Mouse (Mus musculus): ENCODE measurements around the gene Glyat. TPM values are rescaled to one million over a fixed set of nuclear protein-coding genes. Genes with fewer than 3 reads are reported as not detected.
"Not testable (repeated sequence)": the region's sequence is repeated elsewhere in the genome, so short reads cannot be mapped to it uniquely, and the experiment has no call there.

Gene Glyat
- under 1 TPM in 1 of 2 experiments, not detected in 1; 0.06 TPM for total RNA-seq (2021)
- long read RNA-seq, experiment 1, result 0 reads
- long read RNA-seq, experiment 2, result 0 reads

DNA sequence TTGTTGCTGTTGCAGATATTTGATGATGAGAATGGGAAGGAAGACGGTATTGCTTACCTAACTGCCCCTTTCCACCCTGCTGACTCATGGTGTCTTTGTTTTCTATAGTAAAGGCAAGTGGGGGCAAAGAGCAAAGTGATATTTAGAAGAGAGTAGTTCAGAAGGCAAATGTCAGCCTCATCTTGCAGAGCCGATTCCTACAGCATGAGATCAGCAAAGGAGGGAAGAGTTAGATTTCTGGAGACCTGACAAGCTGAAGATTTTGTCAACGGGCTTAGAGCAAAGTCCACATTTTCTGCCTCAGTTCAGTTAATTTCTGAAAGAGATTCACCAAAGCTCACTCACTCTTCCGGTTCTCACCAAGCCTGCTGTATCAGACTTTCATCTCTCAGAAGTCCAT, at the start of gene Glyat:
Gene Glyat, plus strand, starts transcription at position 133 of the 400 bp plus-strand sequence.
- intact Hi-C loops (cut with DNase I; ENCODE audit: low total_unique reads), result no loop called here
- DNase-seq, result no peak

DNA sequence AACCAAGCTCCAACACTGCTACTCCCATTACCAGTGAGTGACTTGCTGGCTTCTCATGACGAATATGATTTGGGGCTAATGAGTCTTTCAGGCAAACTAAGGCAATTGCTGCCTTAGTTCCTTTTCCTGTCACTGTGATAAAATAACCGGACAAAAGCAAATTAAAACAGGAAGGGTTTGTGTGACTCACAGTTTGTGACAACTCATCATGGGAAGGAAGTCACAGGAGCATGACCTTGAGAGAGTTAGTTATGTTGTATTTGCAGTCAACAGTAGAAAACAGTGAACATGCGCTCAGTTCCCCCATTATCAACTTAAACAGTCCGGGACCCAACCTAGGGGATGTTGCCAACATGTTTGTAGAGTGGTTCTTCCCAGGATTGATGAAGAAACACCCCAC, 47.8 kb upstream of the Glyat start:
- intact Hi-C loops (cut with DNase I; ENCODE audit: low total_unique reads), result no loop called here
- no peak for DNase-seq

DNA sequence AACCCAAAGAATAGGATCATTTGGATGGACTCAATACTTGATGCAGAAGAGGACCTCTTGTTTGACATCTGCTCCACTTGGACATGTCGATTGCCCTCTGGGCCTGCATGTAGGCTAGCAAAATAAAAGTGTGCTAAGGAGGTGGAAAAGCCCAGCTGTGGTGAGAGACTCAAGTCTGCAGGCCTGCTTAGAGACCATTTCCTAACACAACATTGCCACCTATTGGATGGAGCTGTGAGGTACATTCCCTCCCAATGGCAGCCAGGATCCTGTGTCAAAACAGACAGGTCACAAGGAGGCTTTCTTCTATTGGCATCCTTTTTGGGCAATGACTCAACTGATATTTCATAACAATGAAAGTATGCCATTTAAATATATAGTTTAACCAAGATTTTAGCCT, 41.2 kb upstream of the Glyat start:
- intact Hi-C loops (cut with DNase I; ENCODE audit: low total_unique reads), result loop anchor here (10.0 kb wide), 2 partner anchors 47 to 213 kb away; partner anchors contain the start of gene Fam111a
- DNase-seq, result peak; percentile 46

DNA sequence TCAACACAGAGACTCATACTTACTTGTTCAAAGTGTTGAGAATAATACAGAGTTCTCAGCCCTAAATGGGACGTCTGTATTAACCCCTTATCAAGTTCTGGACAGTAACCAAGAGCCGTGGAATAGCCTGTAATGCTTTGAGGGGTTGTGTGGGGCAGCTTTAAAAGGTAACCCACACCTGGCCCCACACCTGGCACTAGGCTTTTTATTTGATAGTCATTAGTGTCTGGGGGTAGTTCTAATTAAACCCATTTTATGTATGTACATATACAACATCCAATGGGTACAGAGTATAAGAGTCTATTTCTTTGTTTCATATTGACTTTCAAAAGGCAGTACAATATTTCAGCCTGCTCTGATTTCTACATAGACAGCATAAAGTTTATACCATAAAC, 38.0 kb upstream of the Glyat start:
- intact Hi-C loops (cut with DNase I; ENCODE audit: low total_unique reads), result loop anchor here (5.0 to 10.0 kb wide), 3 partner anchors 50 to 210 kb away; partner anchors contain the start of gene Fam111a
- no peak for DNase-seq

DNA sequence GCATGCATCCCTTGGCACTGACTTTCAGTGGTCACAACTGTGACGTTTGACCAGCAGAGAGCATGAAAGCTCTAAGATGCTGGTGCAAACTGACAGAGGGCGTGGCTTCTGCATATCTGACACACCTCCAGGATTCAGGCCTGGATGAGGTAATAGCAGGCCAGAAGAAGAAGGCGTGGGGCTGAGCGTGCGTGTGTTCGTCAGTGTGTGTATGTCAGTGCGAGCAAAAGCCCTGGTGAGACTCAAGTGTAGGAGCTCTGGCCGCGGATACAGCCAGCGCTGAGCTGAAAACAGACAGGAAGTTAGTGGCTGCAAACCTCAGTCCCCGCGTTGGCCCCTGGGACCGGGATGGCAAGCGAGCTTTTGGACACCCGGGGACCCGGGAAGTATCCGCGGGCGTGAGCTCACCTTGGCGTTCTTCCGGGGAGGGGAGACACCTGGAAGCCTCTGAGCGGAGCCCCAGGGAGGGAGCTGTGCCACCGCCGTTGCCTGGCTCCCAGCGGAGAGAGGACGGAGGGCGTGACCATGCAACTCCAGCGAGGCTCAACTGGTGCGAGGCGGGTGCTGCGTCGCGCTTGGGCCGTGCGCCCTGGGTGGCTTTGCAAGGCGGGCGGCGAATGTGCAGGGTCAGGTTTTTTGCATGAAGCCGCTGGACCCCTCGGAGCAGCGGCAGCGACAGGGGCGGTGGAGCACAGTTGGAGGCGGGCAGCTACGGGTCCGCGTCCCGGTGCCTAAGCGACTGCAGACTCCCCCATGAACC, 37.4 kb upstream of the Glyat start:
- peak; percentile 59 for DNase-seq
- intact Hi-C loops (cut with DNase I; ENCODE audit: low total_unique reads), result loop anchor here (5.0 to 10.0 kb wide), 3 partner anchors 51 to 209 kb away; partner anchors contain the start of gene Fam111a

DNA sequence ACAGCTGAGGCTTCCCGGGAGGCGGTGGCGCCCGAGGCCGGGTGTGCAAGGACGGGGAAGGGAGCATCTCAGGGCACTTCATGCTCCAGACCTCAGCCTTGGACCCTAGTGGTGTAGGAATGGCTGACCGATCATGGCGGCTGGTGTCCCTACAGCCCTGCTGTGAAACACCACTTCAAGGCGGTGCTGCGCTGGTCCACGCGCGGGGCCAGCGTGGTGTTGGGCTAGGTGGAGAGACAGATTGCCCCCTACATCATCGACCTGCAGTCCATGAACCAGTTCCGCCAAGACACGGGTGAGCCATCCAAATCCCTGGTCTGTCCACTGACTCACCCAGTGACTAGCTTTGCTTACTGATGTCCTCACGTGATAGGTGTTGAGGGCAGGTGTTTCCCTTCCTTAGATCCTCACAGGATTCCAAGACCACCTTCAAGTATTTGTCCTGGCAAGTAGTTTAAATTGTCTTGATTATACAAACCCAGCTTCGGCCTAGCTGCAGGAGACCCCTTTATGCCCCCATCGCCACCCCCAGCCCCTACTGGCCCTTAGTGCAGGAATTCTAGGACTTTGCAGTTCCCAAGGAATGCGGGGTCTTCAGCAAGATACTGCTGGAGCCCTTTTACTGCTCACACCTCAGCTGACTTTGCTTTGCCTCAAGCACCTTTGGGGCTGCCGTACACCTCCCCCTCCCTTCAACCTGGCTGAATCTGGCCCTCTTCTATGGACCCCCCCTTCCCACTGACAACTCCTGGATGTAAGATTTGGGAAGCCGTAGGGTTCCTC, 36.6 kb upstream of the Glyat start:
- no peak for DNase-seq
- intact Hi-C loops (cut with DNase I; ENCODE audit: low total_unique reads), result loop anchor here (5.0 to 10.0 kb wide), 3 partner anchors 52 to 208 kb away; partner anchors contain the start of gene Fam111a

DNA sequence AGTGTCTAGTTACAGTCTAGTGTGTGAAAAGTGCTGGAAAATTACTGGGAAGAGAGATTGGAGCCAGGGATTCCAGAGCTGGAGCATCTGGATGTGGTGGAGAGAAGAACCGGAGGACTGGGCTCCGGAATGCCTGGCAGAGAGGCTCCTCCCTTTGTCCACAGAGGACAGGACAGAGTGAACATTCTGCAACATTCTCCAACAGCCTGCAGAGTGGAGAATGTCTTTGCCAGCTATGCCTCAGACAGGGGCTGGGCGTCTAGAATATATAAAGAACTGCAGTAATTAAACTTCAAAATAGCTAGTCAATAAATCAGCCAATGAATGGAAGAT, 36.1 kb upstream of the Glyat start:
- DNase-seq, result no peak
- intact Hi-C loops (cut with DNase I; ENCODE audit: low total_unique reads), result loop anchor here (5.0 to 10.0 kb wide), 3 partner anchors 52 to 208 kb away; partner anchors contain the start of gene Fam111a

DNA sequence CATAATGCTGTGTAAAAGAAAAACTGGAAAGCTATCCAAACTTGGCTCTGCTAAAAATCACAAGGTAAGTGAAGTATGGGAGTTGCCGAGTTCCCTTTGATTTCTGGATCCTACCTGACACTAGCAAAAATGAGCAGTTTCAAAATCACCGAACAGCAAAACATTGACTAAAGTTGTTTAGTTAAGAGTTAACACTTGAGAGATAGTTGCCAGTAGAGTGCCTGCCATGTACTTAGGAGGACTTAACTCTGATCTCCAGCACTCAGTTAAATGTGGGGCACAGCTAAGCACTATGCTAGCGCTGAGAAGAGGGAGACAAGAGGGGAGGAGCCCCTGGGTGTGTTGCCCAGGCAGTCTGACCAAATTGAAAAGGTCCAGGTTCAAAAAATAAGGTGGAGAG, 34.4 kb upstream of the Glyat start:
- intact Hi-C loops (cut with DNase I; ENCODE audit: low total_unique reads), result loop anchor here (5.0 to 10.0 kb wide), 3 partner anchors 54 to 206 kb away; partner anchors contain the start of gene Fam111a
- DNase-seq, result no peak

DNA sequence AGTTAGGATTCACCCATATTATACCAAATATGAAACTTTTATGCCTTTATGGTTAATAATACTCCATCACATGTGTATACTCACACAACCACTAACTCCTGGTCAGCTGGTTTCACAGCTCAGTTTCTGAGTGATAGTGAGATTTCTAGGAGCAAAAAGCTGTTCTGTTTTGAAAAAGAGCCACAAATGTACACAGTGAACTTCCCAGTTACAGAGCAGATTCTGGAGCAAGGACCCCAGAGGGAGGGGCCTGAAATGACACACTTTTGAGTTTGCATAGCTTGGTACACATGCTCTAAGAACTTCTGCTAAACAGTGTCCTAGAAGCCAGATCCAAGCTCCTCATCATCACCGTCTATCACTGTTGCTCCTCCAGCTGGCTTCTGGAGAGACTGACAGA, 33.4 kb upstream of the Glyat start, which contains the start of gene Gm4952:
Gene Gm4952, plus strand, starts transcription at position 301 of the 400 bp plus-strand sequence.
- no peak for DNase-seq
- intact Hi-C loops (cut with DNase I; ENCODE audit: low total_unique reads), result loop anchor here (5.0 to 10.0 kb wide), 3 partner anchors 55 to 205 kb away; partner anchors contain the start of gene Fam111a

DNA sequence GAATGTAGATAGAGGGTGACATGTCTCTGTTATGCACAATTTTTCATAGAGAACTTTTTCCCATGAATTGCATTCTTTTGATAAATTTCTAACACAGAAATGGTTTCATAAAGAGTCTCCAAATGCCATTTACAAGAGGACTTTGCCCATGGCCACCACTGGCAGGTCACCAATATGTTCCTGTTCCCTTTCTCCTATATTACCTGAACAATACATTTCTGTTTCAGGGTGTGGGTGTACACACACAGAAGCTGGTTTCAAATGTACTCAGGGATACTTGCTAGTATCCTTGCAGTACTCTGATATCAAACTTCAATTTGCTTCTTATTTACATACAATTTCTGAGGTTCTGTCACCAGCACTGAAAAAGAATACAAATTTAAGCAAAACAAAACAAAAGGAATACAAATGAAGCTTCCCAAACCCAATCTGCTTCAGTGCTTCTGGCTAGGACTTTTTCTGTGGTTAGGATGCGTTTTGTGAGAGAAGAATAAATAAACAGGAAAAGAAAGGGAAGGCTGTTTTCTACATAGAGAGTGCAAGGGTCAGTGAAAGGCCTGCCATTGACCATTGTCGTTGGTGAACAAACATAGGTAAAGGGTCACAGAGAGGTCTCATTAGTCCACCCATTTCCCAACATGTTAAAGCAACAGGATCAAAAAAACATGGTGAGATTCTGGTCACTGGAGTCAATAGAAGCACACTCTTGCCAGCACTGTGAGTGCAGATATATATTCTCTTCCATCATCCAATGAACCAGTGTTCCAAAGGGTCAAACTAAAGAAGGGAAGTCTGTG, 32.2 kb upstream of the Glyat start:
- DNase-seq, result no peak
- intact Hi-C loops (cut with DNase I; ENCODE audit: low total_unique reads), result no loop called here

DNA sequence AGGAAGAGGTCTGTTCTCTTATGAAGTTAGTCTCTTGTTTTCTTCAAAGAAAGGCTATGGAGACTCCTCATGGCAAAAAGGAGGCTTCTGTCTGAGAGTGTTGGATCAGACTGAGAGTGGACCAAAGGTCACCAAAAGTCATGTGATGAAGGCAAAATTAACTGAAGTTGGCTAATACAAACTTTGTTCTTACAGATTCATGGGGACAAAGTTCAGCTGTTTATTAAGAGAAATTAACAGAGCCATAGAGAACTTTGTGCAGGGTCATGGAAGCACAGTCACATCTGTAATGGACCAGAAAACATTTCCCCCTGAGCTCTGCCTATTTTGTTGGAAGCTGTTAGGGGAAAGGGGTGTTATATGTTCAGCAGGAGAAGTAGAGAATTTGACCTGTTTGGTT, 24.8 kb upstream of the Glyat start:
- DNase-seq, result no peak
- intact Hi-C loops (cut with DNase I; ENCODE audit: low total_unique reads), result no loop called here

DNA sequence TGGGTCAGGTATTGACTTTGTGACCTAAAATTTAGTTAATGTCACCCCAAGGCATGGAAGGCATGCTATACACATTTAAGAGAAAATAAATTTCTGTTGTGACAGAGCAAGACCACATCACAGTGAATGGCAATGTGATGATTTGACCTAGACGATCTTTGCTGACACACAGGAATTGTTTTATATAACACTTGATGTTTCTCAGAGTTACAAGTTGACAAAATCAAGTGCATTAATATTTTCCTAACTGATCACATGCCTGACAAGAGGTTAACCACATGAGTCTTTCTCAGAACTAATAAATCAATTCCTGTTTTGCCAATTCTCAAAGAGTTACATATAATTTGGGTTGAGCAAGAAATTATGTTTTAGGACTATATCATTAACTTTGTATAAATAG, 19.5 kb upstream of the Glyat start:
- intact Hi-C loops (cut with DNase I; ENCODE audit: low total_unique reads), result no loop called here
- no peak for DNase-seq

DNA sequence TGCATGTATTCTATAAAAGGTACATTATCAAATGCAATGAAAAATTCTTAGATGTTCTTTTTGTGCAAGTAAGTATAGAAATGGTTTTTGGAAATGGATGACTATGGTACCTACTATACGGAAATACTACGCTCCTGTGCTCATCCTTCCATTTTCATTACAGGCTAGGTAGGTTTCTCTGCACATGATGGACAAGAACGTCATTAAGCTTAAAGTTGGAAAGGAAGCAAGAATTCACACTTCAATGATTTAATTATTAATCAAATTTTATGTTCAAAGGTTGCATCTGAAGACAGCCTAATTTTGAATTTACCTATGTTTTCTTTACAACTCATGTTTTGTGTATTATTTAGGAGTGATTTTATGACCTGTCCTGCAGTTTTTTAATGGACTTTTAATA, 1.2 kb downstream of the Glyat start:
- intact Hi-C loops (cut with DNase I; ENCODE audit: low total_unique reads), result no loop called here
- no peak for DNase-seq

DNA sequence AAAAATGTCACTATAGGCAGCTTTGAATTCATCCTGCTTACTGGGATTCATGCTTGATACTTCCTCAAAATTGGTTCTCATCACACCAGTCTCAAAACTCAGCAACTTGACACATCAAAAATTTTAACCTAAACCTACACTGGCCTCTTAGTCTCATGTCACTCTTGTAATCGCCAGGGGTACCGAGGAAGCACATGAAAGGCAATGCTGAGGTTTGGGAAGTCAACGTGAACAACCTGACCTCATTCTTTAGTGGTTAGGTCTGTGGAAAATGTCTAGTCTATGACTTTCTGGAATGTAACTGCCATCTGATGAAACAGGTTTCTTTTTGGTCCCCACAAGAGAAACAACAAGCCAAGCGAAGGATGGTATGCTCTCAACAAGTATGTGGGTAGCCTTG, 1.9 kb downstream of the Glyat start:
- no peak for DNase-seq
- intact Hi-C loops (cut with DNase I; ENCODE audit: low total_unique reads), result no loop called here

DNA sequence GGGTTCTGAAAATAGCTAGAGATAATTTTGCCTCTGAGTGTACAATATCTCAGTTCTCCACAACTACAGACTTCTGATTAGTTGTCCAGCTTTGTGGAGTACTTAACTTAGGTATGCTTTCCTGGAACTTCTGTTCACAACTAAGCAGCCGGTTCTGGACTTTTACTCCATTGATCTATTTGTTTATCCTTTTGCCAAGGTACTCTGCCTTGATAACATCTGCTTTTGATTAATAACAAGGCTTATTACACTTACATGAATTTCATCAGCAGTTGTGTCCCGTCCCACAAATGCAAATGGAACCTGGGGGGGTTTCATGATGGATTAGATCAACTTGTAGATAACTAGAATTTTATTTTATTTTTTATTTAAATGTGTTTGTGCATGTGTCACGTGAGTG, 3.8 kb downstream of the Glyat start:
- DNase-seq, result no peak

DNA sequence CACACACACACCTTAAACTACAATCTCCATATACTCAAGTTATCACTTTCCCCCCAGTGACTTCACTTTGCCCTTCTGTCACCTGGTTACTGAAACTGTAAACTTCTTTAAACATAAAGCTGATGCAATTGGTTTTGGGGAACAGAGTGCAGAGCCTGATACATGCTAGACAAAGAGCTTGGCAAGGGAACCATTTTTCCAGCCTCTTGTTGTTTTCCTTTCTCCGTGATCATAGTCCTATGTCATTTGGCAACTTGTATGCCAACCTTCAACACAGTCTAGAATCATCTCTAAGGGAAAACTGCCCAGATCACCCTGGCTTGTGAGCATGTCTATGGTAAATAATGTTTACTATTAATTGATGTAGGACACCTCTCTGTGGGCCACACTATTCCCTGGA, 4.9 kb downstream of the Glyat start:
- intact Hi-C loops (cut with DNase I; ENCODE audit: low total_unique reads), result no loop called here
- DNase-seq, result no peak

More for the DNA sequence above, 3.8 kb downstream of the Glyat start:
- intact Hi-C loops (cut with DNase I; ENCODE audit: low total_unique reads), result no loop called here

DNA sequence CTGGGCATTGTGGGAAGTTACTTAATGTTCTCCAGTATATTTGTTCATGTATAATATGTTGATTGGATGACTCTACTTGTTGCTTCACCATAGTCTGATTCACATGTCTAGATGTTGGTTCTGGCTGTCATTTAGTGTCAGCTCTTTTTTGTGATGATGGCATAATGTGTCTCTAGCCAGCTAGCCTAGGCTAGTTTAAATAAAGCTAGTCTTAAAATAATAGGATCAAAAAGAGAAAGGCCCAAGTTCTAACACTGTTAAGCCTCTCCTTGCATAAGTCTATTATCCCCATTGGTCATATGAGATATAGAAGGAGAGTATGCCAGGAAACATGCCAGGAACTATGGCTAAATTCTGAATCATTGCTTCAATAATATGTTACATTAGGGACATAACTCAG, 16.4 kb downstream of the Glyat start:
- no peak for DNase-seq
- intact Hi-C loops (cut with DNase I; ENCODE audit: low total_unique reads), result no loop called here

DNA sequence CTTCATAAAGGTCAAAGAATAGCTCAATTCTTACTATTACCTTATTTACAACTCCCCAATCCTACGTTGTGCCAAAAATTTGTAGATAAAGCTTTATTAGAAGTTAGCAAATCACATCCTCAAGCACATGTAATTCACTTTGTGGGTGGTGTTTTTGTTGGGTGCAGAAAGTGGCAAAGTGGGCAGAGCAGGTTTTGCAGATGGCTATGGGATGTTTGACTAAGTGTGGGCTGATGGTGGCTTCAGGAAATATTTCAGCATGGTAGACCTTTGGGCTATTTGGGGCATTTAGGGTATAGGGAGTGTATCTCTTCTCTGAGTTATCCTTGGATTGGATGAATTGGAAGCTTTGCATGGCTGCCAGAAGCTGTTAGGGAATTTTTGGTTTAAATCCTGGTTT, 33.0 kb downstream of the Glyat start:
- DNase-seq, result no peak
- intact Hi-C loops (cut with DNase I; ENCODE audit: low total_unique reads), result no loop called here

DNA sequence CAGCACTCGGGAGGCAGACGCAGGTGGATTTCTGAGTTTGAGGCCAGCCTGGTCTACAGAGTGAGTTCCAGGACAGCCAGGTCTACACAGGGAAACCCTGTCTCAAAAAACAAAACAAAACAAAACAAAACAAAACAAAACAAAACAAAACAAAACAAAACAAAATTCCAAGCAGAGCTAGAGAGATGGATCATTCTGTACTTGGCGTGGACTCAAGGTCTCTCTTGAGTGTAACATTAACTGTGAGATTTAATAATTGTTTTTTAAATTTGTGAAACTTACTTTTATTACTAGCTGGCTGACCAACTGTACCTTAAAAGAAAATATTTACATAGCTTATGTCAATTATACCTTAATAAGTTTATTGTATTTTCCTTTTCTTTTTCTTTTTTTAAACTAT, 35.5 kb downstream of the Glyat start:
- DNase-seq; intact Hi-C loops (cut with DNase I; ENCODE audit: low total_unique reads): not testable (repeated sequence)

DNA sequence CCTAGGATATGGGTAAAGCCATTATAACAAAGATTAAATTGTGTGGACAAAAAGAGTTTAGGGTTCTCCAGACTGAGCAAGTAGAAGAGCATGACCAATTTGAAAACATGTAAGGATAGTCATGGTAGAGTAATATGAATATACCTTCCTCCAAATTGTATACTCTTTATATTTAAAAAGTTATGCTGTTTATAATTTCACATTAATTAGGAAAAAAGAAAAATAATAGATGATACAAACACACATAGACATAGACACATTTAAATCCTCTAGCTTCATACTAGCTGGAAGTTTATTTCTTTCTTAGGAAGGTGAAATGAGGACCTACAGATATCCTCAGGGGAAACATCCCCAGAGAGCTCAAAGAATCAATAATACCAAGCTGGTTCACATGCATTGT, 37.0 kb downstream of the Glyat start, which contains the start of gene Olfr1442:
Gene Olfr1442, plus strand, starts transcription at position 301 of the 400 bp plus-strand sequence.
- no peak for DNase-seq
- intact Hi-C loops (cut with DNase I; ENCODE audit: low total_unique reads), result no loop called here

All from gastrocnemius, postnatal 14 days (tissue).